Mouse (Mus musculus): ENCODE results near the gene Slc2a1. TPM values are rescaled to one million over a fixed set of nuclear protein-coding genes. Genes with fewer than 3 reads are reported as not detected.

Slc2a1 gene
- polyA plus RNA-seq, 1 experiment from 2014 or later, result 204 TPM

DNA sequence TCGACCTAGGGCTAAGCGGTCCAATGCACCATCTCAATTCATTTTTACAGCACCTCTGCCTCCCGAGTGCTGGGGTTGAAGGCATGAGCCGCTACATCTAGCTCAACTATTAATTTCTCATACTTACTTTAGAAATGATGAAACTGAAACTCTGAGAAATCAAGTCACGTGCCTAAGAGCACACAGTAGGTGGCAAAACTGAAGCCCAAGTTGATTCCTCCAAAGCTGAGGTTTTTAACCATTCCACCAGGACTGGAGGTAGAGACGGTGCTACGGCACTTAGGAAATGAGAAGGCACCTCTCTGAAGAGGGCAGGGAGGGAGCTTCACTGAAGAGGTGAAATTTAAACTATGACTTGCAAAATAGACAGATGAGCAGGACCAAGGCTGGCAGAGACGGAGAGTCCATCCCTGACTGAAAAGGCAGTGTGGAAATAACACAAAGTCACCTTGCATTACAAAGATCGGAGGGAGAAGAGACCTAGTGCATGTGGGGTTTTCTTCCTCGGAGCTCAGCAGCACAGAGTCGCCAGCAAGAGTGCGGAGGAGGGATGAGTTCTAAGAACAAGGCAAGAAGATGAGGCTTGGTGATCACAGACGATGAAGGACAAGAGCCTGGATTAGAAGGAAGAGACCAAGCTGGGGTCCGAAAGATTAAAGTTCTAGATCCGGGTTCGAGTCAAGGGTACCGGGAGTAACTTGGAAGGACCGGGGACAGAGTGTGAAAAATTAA is 64.6 kb downstream of the Slc2a1 start:
- Histone ChIP-seq H3K4me3 (peak overlapping the region; percentile 84), H3K36me3 (replicated peaks) (peaks cover 34% of the 10 kb centered on the region), H3K4me1 (peaks cover 24% of the 10 kb centered on the region), H3K27ac (peak overlapping the region; percentile 92), H3K27me3 (ENCODE audit: poor library complexity, severe bottlenecking) (no peaks in the 10 kb centered on the region), H3K9me3 (no peaks in the 10 kb centered on the region)
- 51% methylated on average over 18 of the region's 18 CpGs for WGBS
- DNase-seq (ENCODE audit: extremely low spot score, low spot score), result no peak

DNA sequence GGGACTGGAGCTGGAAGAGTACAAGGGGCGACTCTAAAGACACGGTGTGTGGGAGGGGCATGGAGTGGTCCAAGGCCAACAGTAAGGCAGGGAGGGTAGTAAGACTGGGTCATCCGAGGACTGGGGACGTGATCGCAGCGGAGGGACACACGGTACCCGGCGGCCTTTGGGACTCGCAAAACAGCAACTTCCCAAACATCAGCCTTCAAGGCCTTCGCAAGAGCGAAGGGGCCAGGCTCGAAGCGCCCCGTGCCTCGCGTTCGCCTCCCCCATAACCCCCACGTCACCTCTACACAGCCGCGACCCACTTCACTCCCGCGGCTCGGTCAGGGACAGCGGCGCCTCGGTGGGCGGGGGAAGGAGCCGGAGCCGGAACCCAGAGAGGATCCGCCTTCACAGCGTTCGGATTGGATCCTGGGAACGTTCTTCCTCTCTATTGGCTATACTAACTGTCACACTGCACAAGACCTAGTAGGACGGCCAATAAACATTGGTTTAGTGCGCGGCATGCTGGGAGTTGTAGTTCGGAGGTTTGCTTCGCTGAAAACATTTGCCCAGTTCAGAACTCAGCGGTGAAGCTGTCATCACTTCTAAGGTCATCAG is 65.4 kb downstream of the Slc2a1 start, which contains the start of gene Zfp691:
TSS of gene Zfp691 (minus strand) at position 345 of the 603 bp plus-strand sequence.
- DNase-seq (ENCODE audit: extremely low spot score, low spot score), result peak; percentile 91
- H3K27me3 ChIP-seq (ENCODE audit: poor library complexity, severe bottlenecking), result no peaks in the 10 kb centered on the region
- peaks cover 24% of the 10 kb centered on the region for H3K4me1 ChIP-seq
- peak within 1 kb of the TSS; percentile 92 for H3K27ac ChIP-seq
- peaks cover 25% of the 10 kb centered on the region for H3K36me3 ChIP-seq (replicated peaks)
- WGBS, result under 1% methylated on average over 40 of the region's 40 CpGs
- H3K9me3 ChIP-seq, result no peaks in the 10 kb centered on the region
- H3K4me3 ChIP-seq, result peak within 1 kb of the TSS; percentile 84

DNA sequence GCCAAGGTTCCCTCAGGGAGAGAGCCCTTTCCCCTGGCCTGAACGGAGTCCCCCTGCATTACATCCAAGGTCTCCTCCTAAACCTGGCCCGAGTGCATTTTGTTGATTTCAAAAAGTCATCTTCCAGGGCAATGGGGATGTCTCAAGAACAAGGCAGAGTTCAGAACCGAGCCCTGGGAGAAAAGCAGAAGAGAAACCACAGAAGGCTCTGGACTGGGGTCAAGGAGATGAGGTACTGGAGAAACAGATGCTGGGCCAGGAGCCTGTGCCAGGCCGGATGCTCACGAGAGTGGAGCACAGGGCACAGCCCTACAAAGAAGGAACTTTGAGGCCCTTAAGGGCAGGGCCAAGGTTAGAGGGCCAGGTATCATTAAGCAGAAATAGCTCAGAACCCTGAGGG is 69.2 kb downstream of the Slc2a1 start:
- Histone ChIP-seq H3K27me3 (ENCODE audit: poor library complexity, severe bottlenecking) (no peaks in the 10 kb centered on the region), H3K4me3 (no peak overlapping the region), H3K36me3 (replicated peaks) (no peaks in the 10 kb centered on the region), H3K27ac (no peak overlapping the region), H3K4me1 (peaks cover 13% of the 10 kb centered on the region), H3K9me3 (no peaks in the 10 kb centered on the region)
- DNase-seq (ENCODE audit: extremely low spot score, low spot score), result no peak
- WGBS, result 79% methylated on average over 5 of the region's 5 CpGs

DNA sequence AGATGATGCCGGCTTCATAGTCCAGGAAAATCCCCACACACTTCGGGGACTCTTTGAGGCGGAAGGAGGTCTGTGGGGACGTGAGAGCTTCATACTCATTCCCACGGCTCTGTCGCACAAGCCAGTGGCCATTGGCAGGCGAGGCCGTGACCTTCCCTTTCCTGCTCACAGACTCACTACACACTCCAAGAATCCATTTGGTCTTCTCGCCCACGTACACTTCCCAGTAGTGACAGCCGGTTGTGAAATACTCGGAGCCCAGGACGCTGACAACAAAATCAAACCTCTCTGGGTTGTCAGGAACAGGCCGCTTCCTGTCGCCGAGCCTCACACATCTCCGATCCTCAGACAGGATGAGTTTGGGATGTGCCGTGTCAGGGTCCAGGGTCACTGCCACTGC is 69.8 kb downstream of the Slc2a1 start:
- no peak for DNase-seq (ENCODE audit: extremely low spot score, low spot score)
- 77% methylated on average over 18 of the region's 18 CpGs for WGBS
- Histone ChIP-seq H3K36me3 (replicated peaks) (no peaks in the 10 kb centered on the region), H3K4me3 (no peak overlapping the region), H3K27me3 (ENCODE audit: poor library complexity, severe bottlenecking) (no peaks in the 10 kb centered on the region), H3K9me3 (no peaks in the 10 kb centered on the region), H3K27ac (no peak overlapping the region), H3K4me1 (peaks cover 6% of the 10 kb centered on the region)

GRCm38 (mm10) chr4:119180133-119180707 is 71.7 kb downstream of the Slc2a1 start:
- Histone ChIP-seq H3K27me3 (ENCODE audit: poor library complexity, severe bottlenecking) (no peaks in the 10 kb centered on the region), H3K4me3 (no peak overlapping the region), H3K9me3 (no peaks in the 10 kb centered on the region), H3K4me1 (no peaks in the 10 kb centered on the region), H3K27ac (no peak overlapping the region), H3K36me3 (replicated peaks) (no peaks in the 10 kb centered on the region)
- no peak for DNase-seq (ENCODE audit: extremely low spot score, low spot score)
- 62% methylated on average over 4 of the region's 4 CpGs for WGBS

DNA sequence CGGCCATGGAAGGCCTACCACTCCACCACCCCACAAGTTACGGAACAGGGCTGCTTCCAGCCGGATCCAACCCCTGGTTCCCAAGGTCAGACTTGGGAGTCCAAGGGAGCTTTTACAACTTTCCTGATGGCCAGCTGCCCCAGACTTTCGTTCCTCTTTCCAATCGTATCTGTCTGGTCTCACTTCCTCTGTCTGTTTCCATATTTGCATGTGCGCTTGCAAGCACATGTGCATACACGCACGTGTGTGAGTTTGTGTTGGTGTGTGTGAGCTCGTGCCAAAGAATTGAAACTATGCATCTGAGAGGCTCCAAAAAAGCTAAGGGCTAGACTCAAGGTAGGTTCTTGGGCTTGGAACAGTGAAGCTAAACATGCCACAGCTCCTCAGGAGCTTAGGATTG is 72.9 kb downstream of the Slc2a1 start:
- no peak overlapping the region for H3K4me3 ChIP-seq
- H3K4me1 ChIP-seq, result no peaks in the 10 kb centered on the region
- no peak for DNase-seq (ENCODE audit: extremely low spot score, low spot score)
- no peaks in the 10 kb centered on the region for H3K9me3 ChIP-seq
- no peak overlapping the region for H3K27ac ChIP-seq
- 91% methylated on average over 9 of the region's 9 CpGs for WGBS
- no peaks in the 10 kb centered on the region for H3K27me3 ChIP-seq (ENCODE audit: poor library complexity, severe bottlenecking)
- H3K36me3 ChIP-seq (replicated peaks), result no peaks in the 10 kb centered on the region

GRCm38 (mm10) chr4:119183525-119183924 is 75.0 kb downstream of the Slc2a1 start:
- Histone ChIP-seq H3K27me3 (ENCODE audit: poor library complexity, severe bottlenecking) (no peaks in the 10 kb centered on the region), H3K27ac (no peak overlapping the region), H3K4me3 (no peak overlapping the region), H3K36me3 (replicated peaks) (no peaks in the 10 kb centered on the region), H3K9me3 (no peaks in the 10 kb centered on the region), H3K4me1 (no peaks in the 10 kb centered on the region)
- DNase-seq (ENCODE audit: extremely low spot score, low spot score), result no peak
- 63% methylated on average over 1 of the region's 1 CpGs for WGBS

DNA sequence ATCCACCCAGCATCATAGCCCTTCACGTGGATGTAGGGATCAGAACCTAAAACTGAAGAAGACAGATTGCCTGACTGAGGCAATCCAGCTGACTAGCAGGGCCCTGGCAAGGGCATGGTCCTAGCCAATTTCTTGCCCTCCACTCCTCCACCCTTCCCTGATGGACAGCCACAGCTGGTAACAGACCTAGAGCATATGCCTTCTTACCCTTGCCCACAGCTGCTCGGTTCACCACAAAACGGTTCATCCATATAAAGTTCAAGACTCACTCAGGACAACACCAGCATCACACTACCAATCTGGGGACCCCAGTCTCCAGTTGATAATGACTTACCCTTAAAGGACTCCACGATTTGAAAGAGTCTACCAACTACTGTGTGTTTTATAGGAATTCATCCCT is 77.3 kb downstream of the Slc2a1 start:
- Histone ChIP-seq H3K36me3 (replicated peaks) (no peaks in the 10 kb centered on the region), H3K4me3 (no peak overlapping the region), H3K27ac (no peak overlapping the region), H3K4me1 (no peaks in the 10 kb centered on the region), H3K9me3 (no peaks in the 10 kb centered on the region), H3K27me3 (ENCODE audit: poor library complexity, severe bottlenecking) (no peaks in the 10 kb centered on the region)
- no peak for DNase-seq (ENCODE audit: extremely low spot score, low spot score)
- WGBS, result 86% methylated on average over 4 of the region's 4 CpGs

MicroRNAs encoded within 50 kb of the gene (microRNA counts, 519-probe panel; counts per million panel counts)
- 341 counts per million, percentile 65 among the panel's probes with 10 or more counts for microRNA mmu-miR-1957

Small RNA genes within 50 kb of the gene (microRNA-seq; reads per million reads assigned to microRNA genes)
- gene Mir1957a, result not detected

Other genes with a start within 250 kb of the Slc2a1 start
- gene Olfr1331, start 244.1 kb upstream of the Slc2a1 start, polyA plus RNA-seq (2016; fragmentation: Nextera tagmentation; extraction: Ambion mirVana), result not detected in 2 replicates
- not detected in 2 replicates for gene Olfr1330, start 220.1 kb upstream of the Slc2a1 start, polyA plus RNA-seq (2016; fragmentation: Nextera tagmentation; extraction: Ambion mirVana)
- not detected in 2 replicates for gene Olfr1329, start 191.2 kb upstream of the Slc2a1 start, polyA plus RNA-seq (2016; fragmentation: Nextera tagmentation; extraction: Ambion mirVana)
- not detected in 2 replicates for gene Olfr1328, start 170.1 kb upstream of the Slc2a1 start, polyA plus RNA-seq (2016; fragmentation: Nextera tagmentation; extraction: Ambion mirVana)
- gene Lao1, start 147.1 kb upstream of the Slc2a1 start, polyA plus RNA-seq (2016; fragmentation: Nextera tagmentation; extraction: Ambion mirVana), result not detected in 2 replicates
- 10.5 and 10.6 TPM in 2 replicates for gene Zfp691, start 65.5 kb downstream of the Slc2a1 start, polyA plus RNA-seq (2016; fragmentation: Nextera tagmentation; extraction: Ambion mirVana)
- 9.8 and 12.3 TPM in 2 replicates for gene Ermap, start 81.3 kb downstream of the Slc2a1 start, polyA plus RNA-seq (2016; fragmentation: Nextera tagmentation; extraction: Ambion mirVana)
- gene Svbp, start 86.6 kb downstream of the Slc2a1 start, polyA plus RNA-seq (2016; fragmentation: Nextera tagmentation; extraction: Ambion mirVana), result 126 and 138 TPM in 2 replicates
- not detected in 2 replicates for gene Tmem269, start 109.5 kb downstream of the Slc2a1 start, polyA plus RNA-seq (2016; fragmentation: Nextera tagmentation; extraction: Ambion mirVana)
- 32.7 and 41.6 TPM in 2 replicates for gene AU022252, start 124.0 kb downstream of the Slc2a1 start, polyA plus RNA-seq (2016; fragmentation: Nextera tagmentation; extraction: Ambion mirVana)
- gene P3h1, start 124.2 kb downstream of the Slc2a1 start, polyA plus RNA-seq (2016; fragmentation: Nextera tagmentation; extraction: Ambion mirVana), result 13.4 and 16.2 TPM in 2 replicates
- gene Cldn19, start 146.7 kb downstream of the Slc2a1 start, polyA plus RNA-seq (2016; fragmentation: Nextera tagmentation; extraction: Ambion mirVana), result 0.16 TPM in 1 of 2 replicates, not detected in the other
- gene Ybx1, start 185.9 kb downstream of the Slc2a1 start, polyA plus RNA-seq (2016; fragmentation: Nextera tagmentation; extraction: Ambion mirVana), result 929 and 1,023 TPM in 2 replicates
- 156 and 159 TPM in 2 replicates for gene Ppih, start 211.8 kb downstream of the Slc2a1 start, polyA plus RNA-seq (2016; fragmentation: Nextera tagmentation; extraction: Ambion mirVana)

All from forebrain, embryonic 10.5 days (tissue).